Mouse (Mus musculus): Measurements from ENCODE around the gene Slc37a3. TPM values are rescaled to one million over a fixed set of nuclear protein-coding genes. Genes with fewer than 3 reads are reported as not detected.

Slc37a3 gene
- total RNA-seq, 2 experiments from 2014 or later = 21.5 to 22.8 TPM

Other genes starting within 250 kb of the Slc37a3 start
- 10 to 100 TPM; 17.9 to 22.4 TPM for gene Kdm7a, start 170.9 kb downstream of the Slc37a3 start, total RNA-seq (2021)
- under 1 TPM; 0.25 to 0.27 TPM for gene Rab19, start 3.5 kb upstream of the Slc37a3 start, total RNA-seq (2021)
- 10 to 100 TPM; 60.7 to 80.6 TPM for gene Mkrn1, start 42.8 kb upstream of the Slc37a3 start, total RNA-seq (2021)
- 1 to 10 TPM; 6.8 to 7.4 TPM for gene Dennd2a, start 180.2 kb upstream of the Slc37a3 start, total RNA-seq (2021)
- gene Adck2, start 196.2 kb upstream of the Slc37a3 start, total RNA-seq (2021) = 10 to 100 TPM; 14.0 to 15.8 TPM
- gene Gm42420, start 208.1 kb upstream of the Slc37a3 start, total RNA-seq (2021) = under 1 TPM in 1 of 2 experiments, not detected in 1; 0.72 TPM
- gene Ndufb2, start 214.9 kb upstream of the Slc37a3 start, total RNA-seq (2021) = 100 to 1,000 TPM; 703 to 715 TPM